Mouse (Mus musculus): ENCODE measurements around the gene Hist1h2be.

DNA sequence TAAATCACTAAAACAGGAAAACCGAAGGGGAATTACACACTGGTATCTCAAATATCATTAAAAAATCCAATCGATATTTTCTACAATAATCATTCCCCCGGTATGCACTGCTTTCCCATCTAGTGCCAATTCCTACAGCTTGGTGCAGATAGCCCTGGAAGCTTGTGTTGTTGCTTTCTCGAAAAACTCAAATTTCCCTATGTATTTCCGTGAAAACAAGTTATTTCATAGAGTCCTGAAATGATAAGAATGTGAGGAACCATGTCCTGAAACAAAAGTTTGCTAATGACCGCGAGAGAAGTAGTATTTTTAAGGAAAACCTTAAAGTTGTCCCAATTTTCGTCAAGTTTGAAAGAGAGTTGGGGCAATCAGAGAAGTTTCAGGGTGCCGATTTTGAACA is 66.5 kb downstream of the Hist1h2be start:
- TF ChIP-seq POLR2A (IDR thresholded peaks at IDR 0.05; ENCODE audit: low read depth, low read length) (no peak), CTCF (IDR thresholded peaks at IDR 0.05; ENCODE audit: borderline replicate concordance, insufficient read depth, low read length) (no peak)

Measured in embryonic fibroblast, embryonic 13.5 days (primary cell).